Mouse (Mus musculus) cortical plate, adult 2 months (tissue): Measurements from ENCODE around the gene Trpc3.

Source experiments
- CTCF ChIP-seq: fragments of 200-500 bp; IDR thresholded peaks from 2 replicates; pipeline ENCODE4 v1.5.1; 2011; ENCODE audit warnings: mild to moderate bottlenecking, control low read depth, low read length; ENCODE audit not compliant: insufficient read depth; ENCODE audit errors: extremely low read depth
- POLR2A ChIP-seq: fragments of 200-500 bp; IDR thresholded peaks from 2 replicates; pipeline ENCODE4 v1.6.1; 2011; ENCODE audit warnings: mild to moderate bottlenecking, low read length, control low read depth; ENCODE audit not compliant: insufficient read depth; ENCODE audit errors: extremely low read depth

DNA sequence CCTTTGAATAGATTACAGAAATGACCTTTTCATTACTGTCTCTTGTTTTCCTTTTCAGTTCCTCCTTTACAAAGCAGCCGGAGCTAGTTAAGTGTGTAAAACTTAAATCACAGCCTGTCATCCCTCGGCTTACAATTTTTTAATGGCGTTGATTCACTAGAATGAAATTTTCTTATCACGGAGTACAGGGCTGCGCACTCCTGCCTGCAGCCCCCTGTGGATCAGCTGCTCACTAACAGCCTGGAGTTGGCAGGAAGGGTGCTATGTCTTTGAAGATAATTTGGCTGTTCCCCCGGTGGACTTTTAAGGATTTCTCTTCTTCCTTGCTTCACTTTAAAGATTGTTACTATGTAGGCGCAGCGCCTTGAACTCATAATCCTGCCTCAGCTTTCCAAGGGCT is 36.6 kb upstream of the Trpc3 start:
- TF ChIP-seq POLR2A = no peak
- no peak for TF ChIP-seq CTCF
